Mouse (Mus musculus) megakaryocyte, adult 5-6 weeks (primary cell): ENCODE data around the gene Tldc1. TPM values are rescaled to one million over a fixed set of nuclear protein-coding genes. Genes with fewer than 3 reads are reported as not detected.

ENCODE experiments used
- ATAC-seq: 2 replicates; pipeline ENCODE4 v1.8.0; 2016; ENCODE audit warnings: mild to moderate bottlenecking, inconsistent platforms; ENCODE audit not compliant: poor library complexity, severe bottlenecking
- total RNA-seq, 2 experiments: library from RNA; stranded (forward) in 1 of 2; stranded (reverse) in 1 of 2; fragments of 153-499, 151-499 nt in 1 of 2; fragments of 221-1000, 200-1000 nt in 1 of 2; gene quantifications; 2 replicates each; pipeline versions ENCODE4 v1.2.3 to v1.2.4; 2015 to 2017

Tldc1 gene
- total RNA-seq (2015) (2.2 and 2.6 TPM in 2 replicates), total RNA-seq (2017) (2.9 and 4.3 TPM in 2 replicates)

GRCm38 (mm10) chr8:119778263-119778662, at the start of gene Tldc1:
Gene Tldc1, minus strand, starts transcription at chr8:119778416.
- peak; percentile 91 for ATAC-seq

DNA sequence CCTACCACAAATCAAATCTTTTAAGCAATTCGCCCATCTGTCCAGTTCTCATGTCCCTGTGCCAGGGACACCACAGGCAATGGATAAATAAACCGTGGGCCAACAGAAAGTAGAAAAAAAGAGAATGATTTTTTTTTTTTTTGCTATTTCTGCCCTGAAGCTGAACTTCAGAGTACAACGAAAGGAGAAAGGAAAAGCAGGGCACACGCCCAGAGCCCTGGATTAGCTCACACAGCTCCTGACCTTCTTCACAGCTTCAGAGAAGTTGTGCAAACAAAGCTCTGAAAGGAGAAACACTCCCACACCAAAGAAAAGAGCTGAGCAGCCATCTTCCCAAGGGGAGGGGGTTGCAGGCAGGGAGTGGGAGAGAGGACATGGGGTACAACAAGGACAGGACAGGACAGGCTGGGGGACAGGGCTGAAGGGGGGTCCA, 49.5 kb upstream of the Tldc1 start:
- peak; percentile 26 for ATAC-seq

DNA sequence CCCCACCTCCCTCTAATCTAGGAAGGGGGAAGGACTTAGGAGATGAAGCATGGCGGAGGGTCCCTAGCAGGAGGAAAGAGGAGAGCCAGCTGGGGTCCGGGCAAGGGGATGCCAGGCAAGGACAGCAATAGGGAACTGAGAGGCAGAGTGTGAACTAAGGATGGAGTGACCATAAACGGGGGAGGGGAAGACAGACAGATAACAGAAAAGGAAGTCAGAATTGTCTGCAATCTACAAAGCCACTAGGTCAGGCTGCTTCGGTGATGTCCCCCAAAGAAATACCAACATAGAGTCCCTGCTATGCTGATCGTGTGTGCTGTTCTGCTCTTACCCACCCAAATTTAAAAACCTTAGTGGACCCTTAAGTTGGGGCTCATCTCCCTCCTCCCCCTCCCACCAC, 48.8 kb upstream of the Tldc1 start:
- peak; percentile 13 for ATAC-seq

DNA sequence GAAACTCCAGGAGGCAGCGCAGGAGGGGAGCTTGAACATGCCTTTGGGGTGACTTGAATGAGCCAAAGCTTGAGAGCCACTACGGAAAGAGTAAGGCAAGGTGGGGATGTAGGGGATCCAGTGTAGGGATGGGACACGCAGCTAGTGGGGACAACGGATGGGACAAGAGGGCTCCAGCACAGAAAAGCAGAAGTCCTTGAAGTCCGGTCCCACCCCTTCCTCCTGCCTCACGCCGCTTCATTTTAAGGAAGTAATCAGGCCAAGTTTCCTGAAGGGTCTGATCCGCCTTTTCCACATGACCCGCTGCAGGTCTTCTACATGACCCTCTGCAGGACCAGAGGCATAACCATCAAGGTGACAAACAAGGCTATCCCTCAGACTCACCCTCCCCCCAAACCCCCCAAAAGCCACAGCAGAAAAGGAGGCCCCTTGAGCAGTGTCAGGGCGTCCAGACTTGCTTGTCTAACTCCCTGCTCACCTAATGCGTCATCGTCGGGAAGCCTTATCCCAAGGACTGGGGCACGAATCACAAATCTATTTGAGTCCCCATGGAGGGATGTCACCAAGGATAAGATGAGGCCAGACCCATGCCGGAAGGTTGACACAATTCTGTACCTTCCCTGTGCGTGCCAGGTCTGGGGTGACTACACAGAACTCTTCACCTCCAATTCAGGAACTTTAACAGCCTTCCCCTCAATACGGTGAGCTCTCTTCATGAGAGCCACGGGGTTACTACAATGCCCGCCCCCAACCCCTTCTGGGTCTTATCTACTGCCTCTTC, 47.9 kb upstream of the Tldc1 start:
- ATAC-seq: peak; percentile 70

DNA sequence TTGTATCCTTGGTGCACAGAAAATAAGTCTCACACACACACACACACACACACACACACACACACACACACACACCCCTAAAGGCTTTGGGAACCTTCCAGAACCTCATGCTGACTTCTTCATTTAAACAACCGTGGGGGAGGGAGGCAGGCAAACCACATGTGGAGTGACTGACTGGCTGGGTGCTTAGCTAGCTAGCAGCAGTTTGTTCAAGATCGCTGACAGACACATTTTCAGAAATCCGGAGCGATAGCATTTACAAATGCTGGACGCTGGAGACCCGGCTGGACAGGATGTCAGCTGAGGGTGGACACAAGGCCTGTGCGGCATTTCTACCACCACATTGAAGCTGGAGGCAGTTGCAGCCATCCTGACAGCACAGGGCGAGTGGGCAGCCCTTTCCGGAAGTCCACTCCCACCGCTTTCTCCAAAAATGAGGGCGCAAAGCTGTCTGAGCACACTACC, 46.6 kb upstream of the Tldc1 start:
- 0 out of 2 replicates have a peak, but pooled peaks have one; percentile 16 for ATAC-seq

- ATAC-seq: no peak
Measured at GRCm38 (mm10) chr8:119824100-119824499, 45.9 kb upstream of the Tldc1 start.

GRCm38 (mm10) chr8:119823278-119823677, 45.1 kb upstream of the Tldc1 start:
- no peak for ATAC-seq

GRCm38 (mm10) chr8:119821691-119822090, 43.5 kb upstream of the Tldc1 start:
- no peak for ATAC-seq

GRCm38 (mm10) chr8:119819976-119820375, 41.8 kb upstream of the Tldc1 start:
- no peak for ATAC-seq

GRCm38 (mm10) chr8:119819316-119819715, 41.1 kb upstream of the Tldc1 start:
- no peak for ATAC-seq

- ATAC-seq: peak; percentile 23
Measured at GRCm38 (mm10) chr8:119817446-119817845, 39.2 kb upstream of the Tldc1 start.

DNA sequence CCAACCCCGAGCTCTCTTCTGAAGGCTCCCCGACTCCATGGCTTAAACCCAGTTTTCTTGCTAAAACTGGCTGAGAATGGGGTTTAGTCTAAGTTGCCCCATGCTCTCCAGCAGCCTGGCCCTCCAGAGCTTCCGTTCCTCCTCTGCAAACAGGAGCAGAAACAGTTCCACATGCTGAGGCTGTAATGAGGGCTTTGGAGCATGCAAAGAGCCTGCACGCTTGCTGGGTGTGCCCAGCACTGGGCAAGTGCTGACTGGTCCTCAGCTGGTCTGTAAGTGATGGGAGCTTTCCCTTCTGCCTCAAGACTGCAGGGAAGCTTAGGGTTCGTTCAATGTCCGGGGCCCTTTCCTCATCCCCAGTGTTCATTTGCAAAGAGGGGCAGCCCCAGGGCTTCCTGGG, 38.0 kb upstream of the Tldc1 start:
- ATAC-seq: no peak

- ATAC-seq: peak; percentile 81
Measured at GRCm38 (mm10) chr8:119812650-119813431, 34.6 kb upstream of the Tldc1 start.

GRCm38 (mm10) chr8:119811925-119812324, 33.7 kb upstream of the Tldc1 start:
- peak; percentile 69 for ATAC-seq

DNA sequence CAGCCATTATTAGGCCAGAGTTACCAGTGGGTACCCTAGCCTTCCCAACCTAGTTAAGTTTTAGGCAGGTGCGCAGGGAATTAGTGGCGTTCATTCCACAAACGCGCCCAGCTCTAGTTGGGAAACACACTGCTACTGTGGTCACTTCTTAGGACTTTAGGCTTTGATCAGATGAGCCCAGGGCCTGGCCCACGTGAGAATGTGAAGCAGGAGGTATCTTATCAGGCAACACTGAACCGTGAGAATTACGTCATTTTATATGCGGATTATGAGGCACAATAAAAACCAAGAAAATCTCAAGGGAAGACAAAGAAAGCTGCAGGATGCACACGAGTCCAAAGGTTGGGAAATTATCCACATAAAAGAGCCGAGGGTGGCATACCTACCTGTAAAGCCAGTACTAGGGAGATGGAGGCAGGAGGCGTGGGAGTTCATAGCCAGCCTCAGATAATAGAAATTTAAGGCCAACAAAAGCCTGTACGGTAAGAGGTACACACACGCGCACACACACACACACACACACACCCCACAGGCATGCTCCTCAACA, 32.8 kb upstream of the Tldc1 start:
- ATAC-seq: no peak

DNA sequence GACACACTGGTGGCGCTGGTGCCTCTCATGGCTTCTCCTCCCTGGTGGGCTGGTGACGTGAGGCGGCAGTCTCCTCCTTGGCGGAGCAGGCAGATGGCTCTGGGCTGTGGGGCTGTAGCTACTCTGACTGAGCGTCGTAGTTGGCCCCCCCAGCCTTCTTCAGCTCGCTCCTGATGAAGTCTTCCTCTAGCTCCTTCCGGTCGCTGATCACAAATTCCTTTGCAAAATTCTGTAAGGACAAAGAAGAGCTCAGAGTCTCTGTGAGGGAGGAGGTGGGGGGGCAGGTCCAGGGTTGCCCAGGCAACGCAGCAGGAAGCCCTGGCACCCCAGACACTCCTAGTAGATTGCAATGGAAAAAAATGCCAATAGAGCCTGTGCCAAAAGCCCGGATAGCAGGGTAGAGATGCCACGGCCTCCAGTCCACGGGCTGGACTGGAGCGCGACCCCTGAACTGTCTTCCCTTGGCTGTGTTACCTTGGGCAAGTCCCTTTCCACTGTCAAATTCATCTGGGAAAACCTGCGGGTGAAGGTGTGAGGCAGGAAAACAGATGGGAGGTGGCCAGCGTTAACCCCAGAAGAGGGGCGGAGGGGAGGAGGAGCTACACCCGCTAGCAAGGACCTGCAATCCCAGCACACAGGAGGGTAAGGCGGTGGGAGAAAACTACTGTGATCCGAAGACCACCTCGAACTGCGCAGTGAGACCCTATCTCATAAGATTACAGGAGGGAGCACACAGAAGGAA, 32.1 kb upstream of the Tldc1 start:
- no peak for ATAC-seq

DNA sequence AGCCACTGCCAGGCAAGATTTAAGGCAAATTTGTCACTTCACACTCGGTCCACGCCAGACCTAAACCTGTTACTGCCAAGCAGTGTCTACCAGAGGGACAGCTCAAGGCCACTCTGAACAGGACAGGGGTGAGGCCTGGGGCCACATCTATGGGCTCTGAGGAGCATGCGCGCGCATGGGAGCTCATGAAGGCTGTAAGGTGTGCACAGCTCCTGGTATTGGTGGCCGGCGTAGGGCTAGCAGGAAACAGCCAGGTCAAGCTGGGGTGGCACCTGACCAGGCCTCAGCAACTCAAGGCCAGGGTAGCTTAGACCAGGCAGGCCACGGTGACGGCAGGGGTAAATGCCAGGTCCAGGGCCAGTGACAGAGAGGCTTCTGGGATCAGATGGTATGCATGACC, 31.4 kb upstream of the Tldc1 start:
- ATAC-seq: no peak

DNA sequence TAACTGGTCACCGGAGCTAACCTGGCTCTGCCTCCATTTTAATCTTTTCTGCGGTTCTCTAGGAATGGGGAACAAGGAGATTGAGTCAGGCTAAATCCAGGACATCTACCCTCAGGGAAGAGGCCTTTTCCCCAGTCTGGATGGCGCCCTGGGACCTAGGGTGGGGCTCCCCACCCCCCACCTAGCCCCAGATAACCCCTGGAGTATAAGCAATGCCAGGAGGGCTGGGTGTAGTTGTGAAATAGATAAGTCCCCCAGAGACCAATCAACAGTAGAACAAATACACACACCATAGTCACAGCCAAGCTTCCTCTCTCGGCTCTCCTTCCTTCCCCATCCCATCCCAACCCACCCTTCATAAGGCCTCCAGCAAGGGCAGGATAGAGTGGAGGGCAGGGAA, 29.5 kb upstream of the Tldc1 start:
- no peak for ATAC-seq

DNA sequence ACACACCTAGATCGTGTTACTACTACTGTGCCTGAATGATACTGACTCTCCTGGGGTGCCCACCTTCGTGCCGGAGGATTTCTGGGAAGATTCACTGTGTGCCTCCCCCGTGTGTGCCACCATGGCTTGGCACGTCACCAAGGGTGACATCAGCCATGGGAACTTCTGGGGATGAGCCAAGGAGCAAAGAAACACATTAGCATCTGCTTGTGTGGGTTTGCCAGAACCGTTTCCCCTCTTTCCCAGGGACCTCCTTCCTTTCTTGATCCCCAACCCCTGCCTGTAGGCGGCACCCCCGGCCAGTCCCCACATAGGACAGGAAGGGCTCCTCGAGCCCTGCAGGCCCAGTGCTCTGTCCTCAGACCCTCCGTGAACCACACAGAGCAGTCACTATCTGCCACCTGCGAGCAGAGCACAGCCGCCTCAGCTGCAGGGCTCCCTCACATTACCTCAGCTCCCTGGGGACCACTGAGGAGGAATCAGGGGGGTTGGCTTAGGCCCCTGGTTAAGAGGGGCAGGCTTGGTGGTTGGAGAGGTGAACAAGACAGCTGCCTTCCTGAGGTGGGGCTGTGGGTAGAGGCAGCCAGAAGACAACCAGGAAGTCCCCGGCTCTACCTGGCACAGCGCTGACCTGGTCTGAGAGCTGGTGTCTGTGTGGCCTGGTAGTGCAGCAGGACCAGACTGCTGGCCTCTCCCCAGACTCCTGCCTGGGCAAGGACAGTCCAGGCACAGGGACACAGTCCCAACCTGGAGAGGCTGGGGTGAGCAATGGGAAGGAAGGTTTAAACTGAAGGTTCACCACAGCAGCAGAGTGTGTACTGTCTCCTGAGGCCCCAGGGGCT, 28.4 kb upstream of the Tldc1 start:
- ATAC-seq: no peak

- ATAC-seq: no peak
Measured at GRCm38 (mm10) chr8:119805275-119805674, 27.1 kb upstream of the Tldc1 start.
